Mouse (Mus musculus): ENCODE results near the gene Fam149b. TPM values are rescaled to one million over a fixed set of nuclear protein-coding genes. Genes with fewer than 3 reads are reported as not detected.

The Fam149b gene
- 4.3 and 5.6 TPM in 2 replicates for polyA plus RNA-seq (2021; fragmentation: Nextera tagmentation)
- long read RNA-seq, experiment 1, partial matches to known transcripts: 5 of 13 reads
- long read RNA-seq, experiment 1, other reads (novel, unspliced or antisense): 6 of 13 reads
- long read RNA-seq, experiment 2, full-length matches to known transcripts: 3 of 24 reads
- long read RNA-seq, experiment 2, partial matches to known transcripts: 7 of 24 reads
- long read RNA-seq, experiment 2, other reads (novel, unspliced or antisense): 14 of 24 reads

GRCm38 (mm10) chr14:20347991-20348541 is at the start of gene Fam149b, which contains the start of gene Ecd:
Gene Fam149b, plus strand, starts transcription at chr14:20348162.
Gene Ecd, minus strand, starts transcription at chr14:20348121.

GRCm38 (mm10) chr14:20388441-20389129 is 40.6 kb downstream of the Fam149b start, which contains the start of gene Dnajc9:
Gene Dnajc9, minus strand, starts transcription at chr14:20388910.

DNA sequence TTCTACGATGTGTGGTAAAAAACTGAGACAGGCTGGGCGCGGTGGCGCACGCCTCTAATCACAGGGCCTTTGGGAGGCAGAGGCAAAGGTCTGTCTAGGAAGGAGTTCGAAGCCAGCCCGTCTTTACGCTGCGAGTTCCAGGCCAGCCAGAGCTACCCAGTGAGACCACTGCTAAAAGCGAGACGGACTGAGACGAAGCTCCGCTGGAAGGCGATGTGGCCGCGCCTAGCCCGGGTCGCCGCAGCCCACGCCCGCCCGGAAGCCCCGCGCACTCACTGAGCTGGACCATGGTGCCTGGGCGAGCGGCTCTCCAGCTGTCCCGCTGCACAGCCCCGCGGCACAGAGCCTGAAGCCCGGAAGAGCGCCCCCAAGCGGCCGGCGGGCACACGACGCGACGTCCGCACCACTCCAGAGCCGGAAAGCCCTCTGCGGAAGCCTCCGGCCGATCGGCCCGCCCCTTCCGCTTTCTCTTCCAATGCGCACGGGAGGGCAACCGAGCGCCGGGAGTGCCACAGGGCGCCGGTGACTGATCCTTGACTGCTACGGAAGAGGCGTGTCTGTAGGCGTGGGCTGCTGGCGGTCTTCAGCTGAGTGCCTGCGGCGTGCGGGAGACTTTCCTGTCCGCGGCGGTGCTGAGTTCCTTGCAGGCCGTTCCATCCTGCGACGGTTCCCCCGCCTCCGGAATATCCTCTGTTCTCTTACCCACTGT is 45.4 kb downstream of the Fam149b start, which contains the start of gene Mrps16:
TSS of gene Mrps16 (minus strand) at position 430 of the 709 bp plus-strand sequence.

Other genes starting within 250 kb of the Fam149b start
- 12.2 and 12.8 TPM in 2 replicates for gene Saysd1, start 209.6 kb upstream of the Fam149b start, polyA plus RNA-seq (2021; fragmentation: Nextera tagmentation)
- gene Kcnk5, start 166.4 kb upstream of the Fam149b start, polyA plus RNA-seq (2021; fragmentation: Nextera tagmentation): 0.10 and 0.14 TPM in 2 replicates
- gene Kcnk16, start 79.0 kb upstream of the Fam149b start, polyA plus RNA-seq (2021; fragmentation: Nextera tagmentation): not detected in 2 replicates
- gene Nudt13, start 53.5 kb upstream of the Fam149b start, polyA plus RNA-seq (2021; fragmentation: Nextera tagmentation): 7.2 and 7.9 TPM in 2 replicates
- gene Ecd, start within 50 bp of the Fam149b start, polyA plus RNA-seq (2021; fragmentation: Nextera tagmentation): 25.5 and 32.7 TPM in 2 replicates
- 31.0 and 32.9 TPM in 2 replicates for gene Dnajc9, start 40.7 kb downstream of the Fam149b start, polyA plus RNA-seq (2021; fragmentation: Nextera tagmentation)
- gene Mrps16, start 45.5 kb downstream of the Fam149b start, polyA plus RNA-seq (2021; fragmentation: Nextera tagmentation): 99.0 and 103 TPM in 2 replicates
- gene Cfap70, start 104.1 kb downstream of the Fam149b start, polyA plus RNA-seq (2021; fragmentation: Nextera tagmentation): 0.79 and 2.3 TPM in 2 replicates
- gene Anxa7, start 132.0 kb downstream of the Fam149b start, polyA plus RNA-seq (2021; fragmentation: Nextera tagmentation): 50.7 and 53.0 TPM in 2 replicates
- not detected in 2 replicates for gene Mss51, start 148.7 kb downstream of the Fam149b start, polyA plus RNA-seq (2021; fragmentation: Nextera tagmentation)
- 34.7 and 35.9 TPM in 2 replicates for gene Ppp3cb, start 198.4 kb downstream of the Fam149b start, polyA plus RNA-seq (2021; fragmentation: Nextera tagmentation)